Mouse (Mus musculus) midbrain, postnatal 0 days (tissue): ENCODE measurements around the gene Tagln3. TPM values are rescaled to one million over a fixed set of nuclear protein-coding genes. Genes with fewer than 3 reads are reported as not detected.

Experiments used
- ATAC-seq: fragments of 200-750 bp; cut with Nextera tagmentation; 2 replicates; pipeline ENCODE4 v1.8.0; 2017; ENCODE audit warnings: moderate number of reproducible peaks, mild to moderate bottlenecking, moderate TSS enrichment, moderate library complexity; ENCODE audit not compliant: low FRiP score
- DNase-seq: peaks from one replicate; pipeline ENCODE4 v3.0.0-alpha.2; 2015; ENCODE audit warnings: low spot score
- H3K27ac ChIP-seq: fragments of 300-500 bp; sonication (generic); 2 replicates; pipeline ENCODE4 v1.5.1; 2014; ENCODE audit warnings: low read depth, mild to moderate bottlenecking, low read length, mixed read lengths
- H3K27me3 ChIP-seq: fragments of 300-500 bp; sonication (generic); 2 replicates; pipeline ENCODE4 v1.6.1; 2014; ENCODE audit warnings: low read length, control low read depth, mixed read lengths; ENCODE audit not compliant: insufficient read depth
- H3K36me3 ChIP-seq: fragments of 300-500 bp; sonication (generic); 2 replicates; pipeline ENCODE4 v1.6.1; 2014; ENCODE audit warnings: low read length, control low read depth, mixed read lengths; ENCODE audit not compliant: insufficient read depth
- H3K4me1 ChIP-seq: fragments of 300-500 bp; sonication (generic); 2 replicates; pipeline ENCODE4 v1.6.1; 2014; ENCODE audit warnings: mild to moderate bottlenecking, control low read depth, antibody characterized with exemption, low read length, mixed read lengths; ENCODE audit not compliant: insufficient read depth
- H3K4me2 ChIP-seq: fragments of 300-500 bp; sonication (generic); 2 replicates; pipeline ENCODE4 v1.6.1; 2014; ENCODE audit warnings: low read depth, mild to moderate bottlenecking, low read length, mixed read lengths; ENCODE audit not compliant: poor library complexity, severe bottlenecking
- H3K4me3 ChIP-seq: fragments of 300-500 bp; sonication (generic); 2 replicates; pipeline ENCODE4 v1.5.1; 2014; ENCODE audit warnings: low read depth, mild to moderate bottlenecking, low read length, moderate library complexity
- H3K9ac ChIP-seq: fragments of 300-500 bp; sonication (generic); replicated peaks from 2 replicates; pipeline ENCODE4 v1.6.1; 2014; ENCODE audit warnings: mild to moderate bottlenecking, low read length, moderate library complexity, mixed read lengths; ENCODE audit not compliant: poor library complexity, severe bottlenecking
- H3K9me3 ChIP-seq: fragments of 300-500 bp; sonication (generic); 2 replicates; pipeline ENCODE4 v1.6.1; 2016; ENCODE audit warnings: low read length, control low read depth
- CTCF ChIP-seq: IDR thresholded peaks from 2 replicates; pipeline ENCODE4 v1.5.1; 2016; ENCODE audit warnings: antibody characterized with exemption, mild to moderate bottlenecking
- WGBS: fragments of 180-500 bp; shearing (Covaris S2); extraction: QIAGEN DNeasy Blood & Tissue Kit; methylation state at CpG from one replicate; pipeline ENCODE4 v1.1.7; 2014; 5-methylcytosine and 5-hydroxymethylcytosine counted together
- polyA plus RNA-seq: library from polyadenylated mRNA; unstranded; fragments of >200 nt; fragmentation: Nextera tagmentation; extraction: Ambion mirVana; gene quantifications from 2 replicates; pipeline ENCODE4 v1.2.1, GENCODE M21; 2015
- total RNA-seq: library from RNA; depleted of rRNA; stranded (reverse); fragments of >200 nt; gene quantifications from 2 replicates; pipeline ENCODE4 v1.2.3, GENCODE M21; 2014

Gene Tagln3
- total and polyA plus RNA-seq, 2 experiments from 2014 or later = 141 to 221 TPM

DNA sequence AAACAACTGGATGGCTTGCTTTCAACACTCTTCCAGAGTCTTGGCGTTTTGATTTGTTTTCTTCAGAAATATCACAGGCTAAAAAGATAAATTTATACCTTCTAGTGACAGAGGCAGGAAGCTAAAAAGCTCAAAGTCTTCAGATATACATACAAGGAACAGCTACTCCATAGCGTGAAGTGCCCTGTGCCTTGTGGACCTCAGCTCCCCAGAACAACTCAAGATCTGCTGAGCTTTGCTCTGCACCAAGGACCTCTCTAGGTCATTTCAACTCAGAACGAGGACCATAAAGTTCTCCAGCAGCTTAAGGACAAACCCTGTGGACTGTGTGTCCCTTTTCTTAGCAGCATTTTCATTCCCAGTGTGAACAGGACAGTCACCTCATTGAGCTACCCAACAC is 40.7 kb upstream of the Tagln3 start:
- Histone ChIP-seq H3K27ac (no peak overlapping the region), H3K9me3 (no peaks in the 10 kb centered on the region), H3K36me3 (no peaks in the 10 kb centered on the region), H3K9ac (no peak overlapping the region), H3K4me3 (no peak overlapping the region), H3K27me3 (no peaks in the 10 kb centered on the region), H3K4me2 (no peak overlapping the region), H3K4me1 (peaks cover 4% of the 10 kb centered on the region; the same call in 1 of the 2 replicates)
- ATAC-seq (no peak), DNase-seq (no peak)
- TF ChIP-seq CTCF = no peak
- 95% methylated on average over 3 of the region's 3 CpGs for WGBS

DNA sequence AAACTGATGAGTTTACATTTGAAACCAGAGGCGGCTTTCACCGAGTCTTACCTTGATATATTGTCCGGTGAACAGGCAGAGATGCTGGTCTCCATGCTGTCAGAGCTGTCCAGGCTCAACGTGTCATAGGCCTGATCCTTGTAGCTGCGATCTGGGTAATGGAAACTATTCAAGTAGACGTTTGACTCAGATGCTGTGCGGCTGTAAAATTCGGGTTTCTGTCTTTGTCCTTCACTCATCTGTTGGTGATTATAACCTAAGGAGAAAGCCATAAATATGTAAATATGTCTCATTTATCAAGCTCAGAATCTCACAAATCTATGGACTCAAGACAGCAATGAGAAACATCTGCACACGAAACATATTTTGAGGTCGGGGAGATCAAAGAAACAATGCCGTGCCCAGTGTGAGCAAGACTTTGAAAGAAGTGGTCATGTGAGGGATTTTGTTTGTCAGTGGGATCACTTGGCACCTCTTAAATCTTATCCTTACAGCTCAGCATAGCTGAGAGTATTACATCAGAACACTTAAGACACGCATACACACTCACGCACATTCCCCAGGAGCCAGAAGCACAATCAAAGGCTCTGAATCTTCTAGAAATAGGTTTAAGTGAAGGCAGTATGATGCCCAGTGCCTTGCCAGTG is 38.6 kb upstream of the Tagln3 start:
- Histone ChIP-seq H3K4me3 (no peak overlapping the region), H3K4me2 (no peak overlapping the region), H3K27me3 (no peaks in the 10 kb centered on the region), H3K4me1 (no peaks in the 10 kb centered on the region), H3K36me3 (no peaks in the 10 kb centered on the region), H3K27ac (no peak overlapping the region), H3K9ac (no peak overlapping the region), H3K9me3 (no peaks in the 10 kb centered on the region)
- 79% methylated on average over 13 of the region's 13 CpGs for WGBS
- no peak for TF ChIP-seq CTCF
- DNase-seq (no peak), ATAC-seq (no peak)

DNA sequence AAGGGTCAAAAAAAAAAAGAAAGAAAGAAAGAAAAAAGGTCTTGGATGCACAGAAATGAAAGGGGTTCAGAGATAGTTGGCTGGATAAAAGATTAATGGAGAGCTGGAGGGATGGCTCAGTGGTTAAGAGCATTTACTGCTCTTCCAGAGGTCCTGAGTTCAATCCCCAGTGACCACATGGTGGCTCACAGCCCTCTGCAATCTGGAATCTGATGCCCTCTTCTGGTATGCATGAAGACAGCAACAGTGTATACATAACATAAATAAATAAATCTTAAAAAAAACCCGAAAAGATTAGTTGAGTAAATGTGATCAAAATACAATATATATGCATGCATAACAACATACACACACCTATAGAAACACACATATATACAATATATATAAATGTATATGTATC is 37.0 kb upstream of the Tagln3 start:
- H3K9ac ChIP-seq = no peak overlapping the region
- DNase-seq = no peak
- TF ChIP-seq CTCF = peak; percentile 53
- H3K36me3 ChIP-seq = no peaks in the 10 kb centered on the region
- ATAC-seq = no peak
- no peak overlapping the region for H3K4me3 ChIP-seq
- H3K9me3 ChIP-seq = no peaks in the 10 kb centered on the region
- no peaks in the 10 kb centered on the region for H3K4me1 ChIP-seq
- 84% methylated on average over 1 of the region's 1 CpGs for WGBS
- no peak overlapping the region for H3K4me2 ChIP-seq
- no peaks in the 10 kb centered on the region for H3K27me3 ChIP-seq
- no peak overlapping the region for H3K27ac ChIP-seq

DNA sequence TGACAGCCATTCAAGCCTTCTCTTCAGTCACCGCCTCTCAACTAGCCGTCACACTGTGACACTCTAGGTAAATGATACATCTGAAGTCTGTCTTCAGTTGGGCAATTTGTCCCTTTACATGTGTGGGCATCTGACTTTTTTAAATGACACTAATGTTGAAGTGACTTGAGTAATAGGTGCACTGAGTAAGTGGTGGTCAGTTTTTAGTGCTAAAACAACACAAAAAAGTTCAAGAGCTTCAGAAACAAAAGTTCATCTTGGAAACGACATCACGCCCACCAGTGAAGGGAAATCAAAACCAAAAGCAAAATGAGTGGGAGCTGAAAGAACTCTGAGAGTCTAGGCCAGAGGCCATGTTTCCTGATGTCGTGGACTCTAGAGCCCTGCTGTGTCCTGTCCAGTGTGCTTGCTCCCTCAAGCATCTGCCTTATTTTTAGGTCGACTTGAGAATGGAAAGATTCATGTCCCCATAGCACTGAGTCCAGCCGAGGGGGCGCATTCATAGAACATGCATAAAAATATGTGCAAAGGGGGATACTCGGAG is 34.4 kb upstream of the Tagln3 start:
- 90% methylated on average over 9 of the region's 9 CpGs for WGBS
- Histone ChIP-seq H3K4me3 (no peak overlapping the region), H3K36me3 (no peaks in the 10 kb centered on the region), H3K27me3 (no peaks in the 10 kb centered on the region), H3K4me1 (no peaks in the 10 kb centered on the region), H3K4me2 (no peak overlapping the region), H3K9me3 (no peaks in the 10 kb centered on the region), H3K9ac (no peak overlapping the region), H3K27ac (no peak overlapping the region)
- no peak for ATAC-seq
- no peak for DNase-seq
- no peak for TF ChIP-seq CTCF

DNA sequence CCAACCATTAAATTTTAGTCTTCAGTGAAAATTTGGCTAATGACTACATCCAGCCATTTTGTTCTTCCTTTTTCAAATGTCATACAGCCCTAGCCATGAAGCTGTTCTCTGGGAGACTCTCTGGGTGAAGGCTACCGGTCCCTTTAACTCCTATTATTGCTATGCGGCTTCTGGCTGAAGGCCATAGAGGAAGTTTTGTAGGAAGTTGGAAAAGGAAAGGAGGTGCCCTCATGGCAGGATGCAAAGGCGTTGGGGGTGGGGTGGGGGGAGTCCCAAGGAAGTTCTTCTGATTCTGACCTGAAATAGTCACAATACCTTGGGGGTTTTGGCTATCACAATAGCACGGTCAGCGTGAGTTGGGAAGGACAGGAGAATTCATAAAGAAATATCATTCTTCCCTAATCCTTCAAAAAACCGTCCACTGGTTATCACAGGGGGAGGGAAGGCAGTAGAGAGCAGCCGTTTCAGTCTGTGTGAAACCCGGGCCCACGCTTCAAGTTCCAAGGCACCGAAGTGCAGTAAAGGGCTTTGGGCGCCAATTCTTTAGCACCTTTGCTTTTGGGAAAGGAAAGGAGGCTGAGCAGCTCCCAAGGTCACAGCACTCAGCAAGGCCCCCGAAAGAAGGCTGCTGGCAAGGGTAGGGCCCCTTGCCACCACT is 33.1 kb upstream of the Tagln3 start:
- DNase-seq (no peak), ATAC-seq (no peak)
- H3K9me3 ChIP-seq = no peaks in the 10 kb centered on the region
- no peak overlapping the region for H3K4me2 ChIP-seq
- WGBS = 86% methylated on average over 12 of the region's 12 CpGs
- no peak for TF ChIP-seq CTCF
- no peak overlapping the region for H3K27ac ChIP-seq
- H3K36me3 ChIP-seq = no peaks in the 10 kb centered on the region
- H3K4me1 ChIP-seq = no peaks in the 10 kb centered on the region
- H3K4me3 ChIP-seq = no peak overlapping the region
- H3K27me3 ChIP-seq = no peaks in the 10 kb centered on the region
- no peak overlapping the region for H3K9ac ChIP-seq

DNA sequence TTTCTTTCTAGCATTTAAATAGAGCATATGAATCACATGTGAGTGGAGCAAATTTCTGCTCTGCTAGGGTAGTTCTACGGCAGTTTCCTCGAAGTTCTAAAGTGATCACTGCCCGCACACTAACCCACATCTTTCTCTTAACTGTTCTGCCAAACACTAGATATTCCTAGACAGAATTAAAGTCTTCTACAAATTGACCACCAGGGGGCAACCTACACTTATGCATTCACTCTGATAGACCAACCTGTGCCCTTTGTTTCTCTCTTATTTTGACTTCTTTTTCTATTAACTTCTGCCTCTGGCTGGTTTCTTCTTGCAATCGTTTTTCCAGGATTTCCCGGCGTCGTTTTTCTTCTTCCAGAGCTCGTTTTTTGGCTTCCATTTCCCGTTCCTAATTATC is 32.4 kb upstream of the Tagln3 start:
- no peak overlapping the region for H3K4me3 ChIP-seq
- no peaks in the 10 kb centered on the region for H3K36me3 ChIP-seq
- DNase-seq (peak; percentile 94), ATAC-seq (peak; percentile 81)
- no peak overlapping the region for H3K4me2 ChIP-seq
- no peak overlapping the region for H3K27ac ChIP-seq
- H3K4me1 ChIP-seq = no peaks in the 10 kb centered on the region
- peak; percentile 91 for TF ChIP-seq CTCF
- H3K9me3 ChIP-seq = no peaks in the 10 kb centered on the region
- no peak overlapping the region for H3K9ac ChIP-seq
- 45% methylated on average over 9 of the region's 9 CpGs for WGBS
- H3K27me3 ChIP-seq = no peaks in the 10 kb centered on the region
